Mouse (Mus musculus): ENCODE measurements around the gene Nfib. TPM values are rescaled to one million over a fixed set of nuclear protein-coding genes. Genes with fewer than 3 reads are reported as not detected.

The Nfib gene
- polyA plus RNA-seq, 1 experiment = 7.7 TPM

GRCm38 (mm10) chr4:82585536-82585935 lies 120.0 kb downstream of the Nfib start:
- no peaks in the 10 kb centered on the region for H3K27me3 ChIP-seq (ENCODE audit: control insufficient read depth, insufficient read depth, insufficient read length)
- H3K4me2 ChIP-seq (ENCODE audit: low read depth) = no peak overlapping the region
- TF ChIP-seq MAX (IDR thresholded peaks at IDR 0.05; ENCODE audit: low read depth) = no peak
- TF ChIP-seq MYOD1 (IDR thresholded peaks at IDR 0.05; ENCODE audit: control insufficient read depth in 1 of 3, insufficient read length in 2 of 3, low read depth in 2 of 3) = no peak
- TF ChIP-seq TCF12 (IDR thresholded peaks at IDR 0.05; ENCODE audit: insufficient read depth, poor library complexity, severe bottlenecking) = no peak
- no peak for TF ChIP-seq POLR2AphosphoS2 (IDR thresholded peaks at IDR 0.05; ENCODE audit: insufficient read length, low read depth)
- TF ChIP-seq TCF3 (IDR thresholded peaks at IDR 0.05; ENCODE audit: insufficient read length, low read depth) = no peak
- TF ChIP-seq MYOG (IDR thresholded peaks at IDR 0.05; ENCODE audit: control insufficient read depth in 1 of 3, insufficient read depth in 1 of 3, insufficient read length in 2 of 3, low read depth in 2 of 3) = no peak
- no peak for TF ChIP-seq REST (IDR thresholded peaks at IDR 0.05; ENCODE audit: insufficient read depth, insufficient read length)
- no peak for TF ChIP-seq CEBPB (IDR thresholded peaks at IDR 0.05; ENCODE audit: insufficient read depth, poor library complexity, severe bottlenecking)
- TF ChIP-seq E2F4 (IDR thresholded peaks at IDR 0.05; ENCODE audit: insufficient read depth) = no peak
- TF ChIP-seq POLR2A (IDR thresholded peaks at IDR 0.05; ENCODE audit: insufficient read length, low read depth) = no peak
- TF ChIP-seq USF1 (IDR thresholded peaks at IDR 0.05; ENCODE audit: low read depth) = no peak
- TF ChIP-seq SRF (IDR thresholded peaks at IDR 0.05; ENCODE audit: control insufficient read depth, insufficient read length, low read depth) = no peak

GRCm38 (mm10) chr4:82585056-82585455 lies 120.5 kb downstream of the Nfib start:
- Histone ChIP-seq H3K4me2 (ENCODE audit: low read depth) (no peak overlapping the region), H3ac (ENCODE audit: control insufficient read depth, insufficient read length) (no peak overlapping the region), H3K4me3 (no peak overlapping the region), H3K79me2 (ENCODE audit: control insufficient read depth, insufficient read depth) (no peaks in the 10 kb centered on the region), H3K27me3 (ENCODE audit: control insufficient read depth, insufficient read depth, insufficient read length) (no peaks in the 10 kb centered on the region), H3K36me3 (ENCODE audit: control insufficient read depth, insufficient read depth) (no peaks in the 10 kb centered on the region)
- TF ChIP-seq TCF3 (IDR thresholded peaks at IDR 0.05; ENCODE audit: insufficient read length, low read depth) = no peak
- no peak for TF ChIP-seq POLR2A (IDR thresholded peaks at IDR 0.05; ENCODE audit: insufficient read length, low read depth)
- TF ChIP-seq CEBPB (IDR thresholded peaks at IDR 0.05; ENCODE audit: insufficient read depth, poor library complexity, severe bottlenecking) = no peak
- no peak for TF ChIP-seq MYOD1 (IDR thresholded peaks at IDR 0.05; ENCODE audit: control insufficient read depth in 1 of 3, insufficient read length in 2 of 3, low read depth in 2 of 3)
- TF ChIP-seq POLR2AphosphoS2 (IDR thresholded peaks at IDR 0.05; ENCODE audit: insufficient read length, low read depth) = no peak
- TF ChIP-seq E2F4 (IDR thresholded peaks at IDR 0.05; ENCODE audit: insufficient read depth) = no peak
- TF ChIP-seq SRF (IDR thresholded peaks at IDR 0.05; ENCODE audit: control insufficient read depth, insufficient read length, low read depth) = no peak
- no peak for TF ChIP-seq TCF12 (IDR thresholded peaks at IDR 0.05; ENCODE audit: insufficient read depth, poor library complexity, severe bottlenecking)
- TF ChIP-seq REST (IDR thresholded peaks at IDR 0.05; ENCODE audit: insufficient read depth, insufficient read length) = no peak
- TF ChIP-seq USF1 (IDR thresholded peaks at IDR 0.05; ENCODE audit: low read depth) = no peak
- no peak for TF ChIP-seq MYOG (IDR thresholded peaks at IDR 0.05; ENCODE audit: control insufficient read depth in 1 of 3, insufficient read depth in 1 of 3, insufficient read length in 2 of 3, low read depth in 2 of 3)

More at GRCm38 (mm10) chr4:82585536-82585935, 120.0 kb downstream of the Nfib start:
- H3ac ChIP-seq (ENCODE audit: control insufficient read depth, insufficient read length) = no peak overlapping the region
- no peaks in the 10 kb centered on the region for H3K79me2 ChIP-seq (ENCODE audit: control insufficient read depth, insufficient read depth)
- H3K4me3 ChIP-seq = no peak overlapping the region
- no peaks in the 10 kb centered on the region for H3K36me3 ChIP-seq (ENCODE audit: control insufficient read depth, insufficient read depth)

DNA sequence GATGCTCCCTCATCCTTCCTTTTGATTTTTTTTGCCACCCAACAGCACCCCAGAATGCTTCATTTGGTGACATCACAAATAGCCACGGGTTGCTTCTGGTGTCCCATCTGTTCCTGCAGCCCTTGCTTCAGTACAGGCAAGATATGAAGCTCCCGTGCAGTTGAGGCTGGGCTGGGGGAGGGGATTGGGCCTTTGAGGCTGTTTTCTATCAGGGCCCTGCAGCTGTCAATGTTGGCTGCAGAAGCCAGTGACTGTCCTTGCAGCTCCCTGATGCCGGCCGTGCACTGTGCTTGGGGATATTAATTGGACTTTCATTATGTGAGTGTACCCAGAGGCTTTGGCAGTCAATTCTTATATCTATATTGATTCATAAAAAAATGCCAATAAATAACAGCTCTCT lies 121.0 kb downstream of the Nfib start:
- H3K27me3 ChIP-seq (ENCODE audit: control insufficient read depth, insufficient read depth, insufficient read length) = no peaks in the 10 kb centered on the region
- no peaks in the 10 kb centered on the region for H3K79me2 ChIP-seq (ENCODE audit: control insufficient read depth, insufficient read depth)
- H3K4me2 ChIP-seq (ENCODE audit: low read depth) = no peak overlapping the region
- H3K4me3 ChIP-seq = no peak overlapping the region
- no peaks in the 10 kb centered on the region for H3K36me3 ChIP-seq (ENCODE audit: control insufficient read depth, insufficient read depth)
- H3ac ChIP-seq (ENCODE audit: control insufficient read depth, insufficient read length) = no peak overlapping the region
- TF ChIP-seq POLR2AphosphoS2 (IDR thresholded peaks at IDR 0.05; ENCODE audit: insufficient read length, low read depth) (no peak), MAX (IDR thresholded peaks at IDR 0.05; ENCODE audit: low read depth) (no peak), SRF (IDR thresholded peaks at IDR 0.05; ENCODE audit: control insufficient read depth, insufficient read length, low read depth) (no peak), E2F4 (IDR thresholded peaks at IDR 0.05; ENCODE audit: insufficient read depth) (no peak), TCF12 (IDR thresholded peaks at IDR 0.05; ENCODE audit: insufficient read depth, poor library complexity, severe bottlenecking) (no peak), MYOG (IDR thresholded peaks at IDR 0.05; ENCODE audit: control insufficient read depth in 1 of 3, insufficient read depth in 1 of 3, insufficient read length in 2 of 3, low read depth in 2 of 3) (peak in 1 of 3 experiments; percentile 11), POLR2A (IDR thresholded peaks at IDR 0.05; ENCODE audit: insufficient read length, low read depth) (no peak), TCF3 (IDR thresholded peaks at IDR 0.05; ENCODE audit: insufficient read length, low read depth) (no peak), MYOD1 (IDR thresholded peaks at IDR 0.05; ENCODE audit: control insufficient read depth in 1 of 3, insufficient read length in 2 of 3, low read depth in 2 of 3) (no peak)

DNA sequence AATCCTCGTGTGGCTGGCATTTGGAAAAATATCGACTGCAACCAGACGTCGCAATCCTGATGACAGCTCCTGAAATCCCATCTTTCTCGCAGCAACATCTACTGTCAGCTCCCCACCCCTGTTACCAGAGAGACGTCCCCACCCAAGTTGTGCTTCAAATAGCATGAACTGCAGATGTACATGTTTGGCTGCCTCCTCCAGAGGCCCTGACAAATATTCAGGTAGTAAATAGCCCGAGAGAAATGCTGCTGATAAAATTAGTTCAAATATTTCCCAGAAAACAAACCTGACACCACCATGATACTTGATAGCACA lies 132.3 kb downstream of the Nfib start:
- Histone ChIP-seq H3K4me3 (no peak overlapping the region), H3K27me3 (ENCODE audit: control insufficient read depth, insufficient read depth, insufficient read length) (no peaks in the 10 kb centered on the region), H3ac (ENCODE audit: control insufficient read depth, insufficient read length) (no peak overlapping the region), H3K36me3 (ENCODE audit: control insufficient read depth, insufficient read depth) (no peaks in the 10 kb centered on the region), H3K4me2 (ENCODE audit: low read depth) (no peak overlapping the region), H3K79me2 (ENCODE audit: control insufficient read depth, insufficient read depth) (no peaks in the 10 kb centered on the region)
- TF ChIP-seq POLR2AphosphoS2 (IDR thresholded peaks at IDR 0.05; ENCODE audit: insufficient read length, low read depth) (no peak), E2F4 (IDR thresholded peaks at IDR 0.05; ENCODE audit: insufficient read depth) (no peak), CEBPB (IDR thresholded peaks at IDR 0.05; ENCODE audit: insufficient read depth, poor library complexity, severe bottlenecking) (peak; percentile 24; the same call in 1 of the 2 replicates), USF1 (IDR thresholded peaks at IDR 0.05; ENCODE audit: low read depth) (no peak), MYOD1 (IDR thresholded peaks at IDR 0.05; ENCODE audit: control insufficient read depth in 1 of 3, insufficient read length in 2 of 3, low read depth in 2 of 3) (no peak)

Data from myocyte (in vitro differentiated cells).